Mouse (Mus musculus) liver, embryonic 14.5 days (tissue): ENCODE data around the gene Sik2.

Source experiments
- CTCF ChIP-seq: IDR thresholded peaks from 2 replicates; pipeline ENCODE4 v1.5.1; 2016; ENCODE audit warnings: antibody characterized with exemption, low read depth, control low read depth
- EP300 ChIP-seq: IDR thresholded peaks from 2 replicates; pipeline ENCODE4 v1.6.1; 2016; ENCODE audit warnings: antibody characterized with exemption, low read depth

GRCm38 (mm10) chr9:51031603-51032002 lies 22.7 kb upstream of the Sik2 start:
- TF ChIP-seq CTCF = no peak
- no peak for TF ChIP-seq EP300
